In genomic region chr4:41665009-41665675, GRCm38 (mm10) we compare ENCODE assay signal across 9 mouse cellular contexts. TPM values are rescaled to one million over a fixed set of nuclear protein-coding genes. Genes with fewer than 3 reads are reported as not detected.
DNase-seq lines count a peak whose midpoint lies in the region; ATAC-seq and TF ChIP-seq lines count a peak whose summit lies in the region.
"Had no signal": no experiment of that assay in that cellular context is flagged by ENCODE, and none has a peak within 500 bp of the region (broad histone marks: within the 10 kb centered on the region; RNA-seq: fewer than 3 reads in every experiment).

No protein-coding gene starts in this region.

- H3K36me3 ChIP-seq in kidney, embryonic 14.5 days (ENCODE audit: control insufficient read depth, insufficient read depth, low read length) = peaks cover 11% of the 10 kb centered on the region; the same call in 1 of the 2 replicates
- peaks cover 14% of the 10 kb centered on the region for H3K36me3 ChIP-seq in hindbrain, embryonic 13.5 days
- H3K36me3 ChIP-seq in midbrain, postnatal 0 days (ENCODE audit: insufficient read depth, low read length) = peaks cover 4% of the 10 kb centered on the region

- no peak overlapping the region for H3K9ac ChIP-seq in kidney, embryonic 14.5 days (ENCODE audit: low read depth, low read length)
- peak overlapping the region; percentile 58 for H3K9ac ChIP-seq in hindbrain, embryonic 13.5 days
- peak overlapping the region; percentile 33; the same call in 1 of the 2 replicates for H3K9ac ChIP-seq in midbrain, postnatal 0 days (replicated peaks; ENCODE audit: low read length, poor library complexity, severe bottlenecking)

- no peaks in the 10 kb centered on the region for H3K27me3 ChIP-seq in kidney, embryonic 14.5 days (ENCODE audit: control insufficient read depth, insufficient read depth, low read length)
- H3K27me3 ChIP-seq in hindbrain, embryonic 13.5 days = no peaks in the 10 kb centered on the region
- no peaks in the 10 kb centered on the region for H3K27me3 ChIP-seq in midbrain, postnatal 0 days (ENCODE audit: insufficient read depth, low read length)

- peak; percentile 81 for ATAC-seq in kidney, embryonic 14.5 days (ENCODE audit: low FRiP score, low TSS enrichment)
- no peak for ATAC-seq in hindbrain, embryonic 13.5 days (ENCODE audit: low FRiP score)
- peak; percentile 32 for ATAC-seq in midbrain, postnatal 0 days (ENCODE audit: low FRiP score)

- no peaks in the 10 kb centered on the region for H3K9me3 ChIP-seq in kidney, embryonic 14.5 days (ENCODE audit: control insufficient read depth, low read length)
- H3K9me3 ChIP-seq in hindbrain, embryonic 13.5 days = no peaks in the 10 kb centered on the region
- no peaks in the 10 kb centered on the region for H3K9me3 ChIP-seq in midbrain, postnatal 0 days (ENCODE audit: low read length)

- peaks cover 65% of the 10 kb centered on the region for H3K4me1 ChIP-seq in kidney, embryonic 14.5 days (ENCODE audit: control insufficient read depth, insufficient read depth, low read length)
- peaks cover 59% of the 10 kb centered on the region for H3K4me1 ChIP-seq in hindbrain, embryonic 13.5 days (replicated peaks)
- no peaks in the 10 kb centered on the region for H3K4me1 ChIP-seq in midbrain, postnatal 0 days (ENCODE audit: insufficient read depth, low read length)

- peak overlapping the region; percentile 15 for H3K4me2 ChIP-seq in kidney, embryonic 14.5 days (replicated peaks; ENCODE audit: low read depth, low read length)
- H3K4me2 ChIP-seq in hindbrain, embryonic 13.5 days = no peak overlapping the region
- no peak overlapping the region for H3K4me2 ChIP-seq in midbrain, postnatal 0 days (ENCODE audit: low read depth, low read length, poor library complexity, severe bottlenecking)

- no peak for DNase-seq in kidney, adult 9 months
- DNase-seq in embryo, embryonic 9.5 days (ENCODE audit: extremely low spot score) = peak; percentile 54
- DNase-seq in midbrain, postnatal 0 days (ENCODE audit: low spot score) = no peak
- no peak for DNase-seq in frontal cortex, postnatal 14 days (ENCODE audit: low spot score in 2 of 2)
- DNase-seq in left cerebral cortex, adult 9 months (ENCODE audit: low spot score in 2 of 2) = no peak
- no peak for DNase-seq in spleen, postnatal 10 days (ENCODE audit: low spot score in 2 of 2)

- H3K4me3 ChIP-seq in kidney, embryonic 14.5 days (ENCODE audit: low read length) = no peak overlapping the region
- H3K4me3 ChIP-seq in hindbrain, embryonic 13.5 days = no peak overlapping the region
- H3K4me3 ChIP-seq in midbrain, postnatal 0 days (ENCODE audit: low read depth, low read length) = no peak overlapping the region

- peak overlapping the region; percentile 88 for H3K27ac ChIP-seq in kidney, embryonic 14.5 days (ENCODE audit: low read depth, low read length)
- H3K27ac ChIP-seq in hindbrain, embryonic 13.5 days = peak overlapping the region; percentile 64; the same call in 1 of the 2 replicates
- H3K27ac ChIP-seq in midbrain, postnatal 0 days (ENCODE audit: low read depth, low read length) = no peak overlapping the region

- 3% methylated on average over 6 of the region's 8 CpGs for WGBS in kidney, embryonic 14.5 days
- 21% methylated on average over 3 of the region's 8 CpGs for WGBS in hindbrain, embryonic 13.5 days
- 7% methylated on average over 3 of the region's 8 CpGs for WGBS in midbrain, postnatal 0 days

- TF ChIP-seq CTCF in midbrain, postnatal 0 days (IDR thresholded peaks at IDR 0.05) = no peak

RNA-seq across cellular contexts. Expression of gene Enho, which starts 25.0 kb away (rescaled TPM):
- polyA plus RNA-seq in kidney, embryonic 14.5 days (2014; fragmentation: Nextera tagmentation; extraction: Ambion mirVana) = 23.2 and 23.5 TPM in 2 replicates
- 92.0 and 95.2 TPM in 2 replicates for polyA plus RNA-seq in hindbrain, embryonic 13.5 days (2015; fragmentation: Nextera tagmentation; extraction: Ambion mirVana)
- total RNA-seq in midbrain, postnatal 0 days (2014; rRNA removed) = 167 and 217 TPM in 2 replicates
- 146 and 157 TPM in 2 replicates for polyA plus RNA-seq in midbrain, postnatal 0 days (2015; fragmentation: Nextera tagmentation; extraction: Ambion mirVana)
- total RNA-seq: common myeloid progenitor, adult 5-6 weeks had no signal

RNA-seq across cellular contexts. Expression of gene Cntfr, which starts 31.7 kb away (rescaled TPM):
- 16.6 and 31.5 TPM in 2 replicates for polyA plus RNA-seq in kidney, embryonic 14.5 days (2014; fragmentation: Nextera tagmentation; extraction: Ambion mirVana)
- polyA plus RNA-seq in hindbrain, embryonic 13.5 days (2015; fragmentation: Nextera tagmentation; extraction: Ambion mirVana) = 24.4 and 27.8 TPM in 2 replicates
- 61.6 and 69.2 TPM in 2 replicates for total RNA-seq in midbrain, postnatal 0 days (2014; rRNA removed)
- 20.1 and 23.4 TPM in 2 replicates for polyA plus RNA-seq in midbrain, postnatal 0 days (2015; fragmentation: Nextera tagmentation; extraction: Ambion mirVana)
- total RNA-seq: common myeloid progenitor, adult 5-6 weeks had no signal

RNA-seq across cellular contexts. Expression of gene Il11ra1, which starts 34.6 kb away (rescaled TPM):
- 122 and 125 TPM in 2 replicates for polyA plus RNA-seq in kidney, embryonic 14.5 days (2014; fragmentation: Nextera tagmentation; extraction: Ambion mirVana)
- polyA plus RNA-seq in hindbrain, embryonic 13.5 days (2015; fragmentation: Nextera tagmentation; extraction: Ambion mirVana) = 47.6 and 48.5 TPM in 2 replicates
- 21.8 and 26.5 TPM in 2 replicates for total RNA-seq in midbrain, postnatal 0 days (2014; rRNA removed)
- polyA plus RNA-seq in midbrain, postnatal 0 days (2015; fragmentation: Nextera tagmentation; extraction: Ambion mirVana) = 28.8 and 35.3 TPM in 2 replicates

RNA-seq across cellular contexts. Expression of gene Rpp25l, which starts 48.2 kb away (rescaled TPM):
- polyA plus RNA-seq in kidney, embryonic 14.5 days (2014; fragmentation: Nextera tagmentation; extraction: Ambion mirVana) = 86.2 and 91.3 TPM in 2 replicates
- 63.0 and 66.8 TPM in 2 replicates for polyA plus RNA-seq in hindbrain, embryonic 13.5 days (2015; fragmentation: Nextera tagmentation; extraction: Ambion mirVana)
- 38.3 and 39.7 TPM in 2 replicates for total RNA-seq in midbrain, postnatal 0 days (2014; rRNA removed)
- polyA plus RNA-seq in midbrain, postnatal 0 days (2015; fragmentation: Nextera tagmentation; extraction: Ambion mirVana) = 44.3 and 49.9 TPM in 2 replicates

RNA-seq across cellular contexts. Expression of gene Dctn3, which starts 57.8 kb away (rescaled TPM):
- 107 and 114 TPM in 2 replicates for polyA plus RNA-seq in kidney, embryonic 14.5 days (2014; fragmentation: Nextera tagmentation; extraction: Ambion mirVana)
- polyA plus RNA-seq in hindbrain, embryonic 13.5 days (2015; fragmentation: Nextera tagmentation; extraction: Ambion mirVana) = 301 and 303 TPM in 2 replicates
- 122 and 150 TPM in 2 replicates for total RNA-seq in midbrain, postnatal 0 days (2014; rRNA removed)
- 308 and 345 TPM in 2 replicates for polyA plus RNA-seq in midbrain, postnatal 0 days (2015; fragmentation: Nextera tagmentation; extraction: Ambion mirVana)
